Mouse (Mus musculus): ENCODE data around the gene Cd8a. TPM values are rescaled to one million over a fixed set of nuclear protein-coding genes. Genes with fewer than 3 reads are reported as not detected.
"Not testable (repeated sequence)": the region's sequence is repeated elsewhere in the genome, so short reads cannot be mapped to it uniquely, and the experiment has no call there.

Cd8a gene
- not detected in 2 replicates for polyA plus RNA-seq (2014; fragmentation: Nextera tagmentation; extraction: Ambion mirVana)

- Histone ChIP-seq H3K9me3 (ENCODE audit: control insufficient read depth, low read length) (no peaks in the 10 kb centered on the region), H3K4me1 (ENCODE audit: control insufficient read depth in 2 of 2, insufficient read depth in 2 of 2, low read length in 2 of 2) (no peaks in the 10 kb centered on the region), H3K36me3 (ENCODE audit: control insufficient read depth, insufficient read depth, low read length) (no peaks in the 10 kb centered on the region), H3K9ac (ENCODE audit: low read length) (no peak within 1 kb of the TSS), H3K4me3 (ENCODE audit: control insufficient read depth in 1 of 2, insufficient read depth in 1 of 2, low read depth in 1 of 2, low read length in 2 of 2) (no peak within 1 kb of the TSS), H3K27me3 (ENCODE audit: control insufficient read depth, insufficient read depth, low read length) (no peaks in the 10 kb centered on the region), H3K4me2 (ENCODE audit: low read length) (no peak within 1 kb of the TSS), H3K27ac (replicated peaks in 1 of 2; ENCODE audit: control insufficient read depth in 1 of 2, insufficient read depth in 1 of 2, low read depth in 2 of 2, low read length in 2 of 2) (no peak within 1 kb of the TSS)
- WGBS = 69% methylated on average over 14 of the region's 14 CpGs
- ATAC-seq (ENCODE audit: insufficient number of reproducible peaks, insufficient read depth, low FRiP score, low read depth) = no peak
Measured at GRCm38 (mm10) chr6:71373249-71373775, at the start of gene Cd8a. Gene Cd8a, plus strand, starts transcription at chr6:71373427.

GRCm38 (mm10) chr6:71324816-71325215, 48.4 kb upstream of the Cd8a start:
- no peak overlapping the region for H3K4me3 ChIP-seq (ENCODE audit: control insufficient read depth in 1 of 2, insufficient read depth in 1 of 2, low read depth in 1 of 2, low read length in 2 of 2)
- no peaks in the 10 kb centered on the region for H3K9me3 ChIP-seq (ENCODE audit: control insufficient read depth, low read length)
- H3K9ac ChIP-seq (ENCODE audit: low read length) = no peak overlapping the region
- ATAC-seq (ENCODE audit: insufficient number of reproducible peaks, insufficient read depth, low FRiP score, low read depth) = no peak
- 84% methylated on average over 9 of the region's 9 CpGs for WGBS
- no peaks in the 10 kb centered on the region for H3K4me1 ChIP-seq (ENCODE audit: control insufficient read depth in 2 of 2, insufficient read depth in 2 of 2, low read length in 2 of 2)
- no peak overlapping the region for H3K4me2 ChIP-seq (ENCODE audit: low read length)
- H3K27ac ChIP-seq (replicated peaks in 1 of 2; ENCODE audit: control insufficient read depth in 1 of 2, insufficient read depth in 1 of 2, low read depth in 2 of 2, low read length in 2 of 2) = no peak overlapping the region
- no peaks in the 10 kb centered on the region for H3K27me3 ChIP-seq (ENCODE audit: control insufficient read depth, insufficient read depth, low read length)
- no peaks in the 10 kb centered on the region for H3K36me3 ChIP-seq (ENCODE audit: control insufficient read depth, insufficient read depth, low read length)

GRCm38 (mm10) chr6:71329881-71330280, 43.3 kb upstream of the Cd8a start:
- 73% methylated on average over 6 of the region's 6 CpGs for WGBS
- no peaks in the 10 kb centered on the region for H3K4me1 ChIP-seq (ENCODE audit: control insufficient read depth in 2 of 2, insufficient read depth in 2 of 2, low read length in 2 of 2)
- no peaks in the 10 kb centered on the region for H3K9me3 ChIP-seq (ENCODE audit: control insufficient read depth, low read length)
- H3K4me3 ChIP-seq (ENCODE audit: control insufficient read depth in 1 of 2, insufficient read depth in 1 of 2, low read depth in 1 of 2, low read length in 2 of 2) = no peak overlapping the region
- no peak for ATAC-seq (ENCODE audit: insufficient number of reproducible peaks, insufficient read depth, low FRiP score, low read depth)
- H3K27me3 ChIP-seq (ENCODE audit: control insufficient read depth, insufficient read depth, low read length) = no peaks in the 10 kb centered on the region
- no peak overlapping the region for H3K4me2 ChIP-seq (ENCODE audit: low read length)
- no peak overlapping the region for H3K27ac ChIP-seq (replicated peaks in 1 of 2; ENCODE audit: control insufficient read depth in 1 of 2, insufficient read depth in 1 of 2, low read depth in 2 of 2, low read length in 2 of 2)
- no peaks in the 10 kb centered on the region for H3K36me3 ChIP-seq (ENCODE audit: control insufficient read depth, insufficient read depth, low read length)
- H3K9ac ChIP-seq (ENCODE audit: low read length) = no peak overlapping the region

- ATAC-seq (ENCODE audit: insufficient number of reproducible peaks, insufficient read depth, low FRiP score, low read depth) = no peak
- no peak overlapping the region for H3K9ac ChIP-seq (ENCODE audit: low read length)
- H3K4me2 ChIP-seq (ENCODE audit: low read length) = no peak overlapping the region
- WGBS = 68% methylated on average over 7 of the region's 7 CpGs
- no peaks in the 10 kb centered on the region for H3K4me1 ChIP-seq (ENCODE audit: control insufficient read depth in 2 of 2, insufficient read depth in 2 of 2, low read length in 2 of 2)
- no peaks in the 10 kb centered on the region for H3K9me3 ChIP-seq (ENCODE audit: control insufficient read depth, low read length)
- no peaks in the 10 kb centered on the region for H3K36me3 ChIP-seq (ENCODE audit: control insufficient read depth, insufficient read depth, low read length)
- no peaks in the 10 kb centered on the region for H3K27me3 ChIP-seq (ENCODE audit: control insufficient read depth, insufficient read depth, low read length)
- H3K4me3 ChIP-seq (ENCODE audit: control insufficient read depth in 1 of 2, insufficient read depth in 1 of 2, low read depth in 1 of 2, low read length in 2 of 2) = no peak overlapping the region
- no peak overlapping the region for H3K27ac ChIP-seq (replicated peaks in 1 of 2; ENCODE audit: control insufficient read depth in 1 of 2, insufficient read depth in 1 of 2, low read depth in 2 of 2, low read length in 2 of 2)
Measured at GRCm38 (mm10) chr6:71330486-71330885, 42.7 kb upstream of the Cd8a start.

- not testable (repeated sequence) for H3K4me1 ChIP-seq (ENCODE audit: control insufficient read depth in 2 of 2, insufficient read depth in 2 of 2, low read length in 2 of 2); H3K36me3 ChIP-seq (ENCODE audit: control insufficient read depth, insufficient read depth, low read length); H3K9ac ChIP-seq (ENCODE audit: low read length); H3K27ac ChIP-seq (replicated peaks in 1 of 2; ENCODE audit: control insufficient read depth in 1 of 2, insufficient read depth in 1 of 2, low read depth in 2 of 2, low read length in 2 of 2); H3K27me3 ChIP-seq (ENCODE audit: control insufficient read depth, insufficient read depth, low read length); H3K9me3 ChIP-seq (ENCODE audit: control insufficient read depth, low read length); H3K4me2 ChIP-seq (ENCODE audit: low read length); ATAC-seq (ENCODE audit: insufficient number of reproducible peaks, insufficient read depth, low FRiP score, low read depth); H3K4me3 ChIP-seq (ENCODE audit: control insufficient read depth in 1 of 2, insufficient read depth in 1 of 2, low read depth in 1 of 2, low read length in 2 of 2)
- WGBS = 80% methylated on average over 1 of the region's 4 CpGs
Measured at GRCm38 (mm10) chr6:71331491-71331890, 41.7 kb upstream of the Cd8a start.

GRCm38 (mm10) chr6:71332236-71332965, 40.8 kb upstream of the Cd8a start:
- Histone ChIP-seq H3K4me2 (ENCODE audit: low read length) (no peak overlapping the region), H3K4me1 (ENCODE audit: control insufficient read depth in 2 of 2, insufficient read depth in 2 of 2, low read length in 2 of 2) (no peaks in the 10 kb centered on the region), H3K9ac (ENCODE audit: low read length) (no peak overlapping the region), H3K27me3 (ENCODE audit: control insufficient read depth, insufficient read depth, low read length) (no peaks in the 10 kb centered on the region), H3K36me3 (ENCODE audit: control insufficient read depth, insufficient read depth, low read length) (no peaks in the 10 kb centered on the region), H3K27ac (replicated peaks in 1 of 2; ENCODE audit: control insufficient read depth in 1 of 2, insufficient read depth in 1 of 2, low read depth in 2 of 2, low read length in 2 of 2) (no peak overlapping the region), H3K9me3 (ENCODE audit: control insufficient read depth, low read length) (no peaks in the 10 kb centered on the region), H3K4me3 (ENCODE audit: control insufficient read depth in 1 of 2, insufficient read depth in 1 of 2, low read depth in 1 of 2, low read length in 2 of 2) (no peak overlapping the region)
- ATAC-seq (ENCODE audit: insufficient number of reproducible peaks, insufficient read depth, low FRiP score, low read depth) = no peak
- WGBS = 80% methylated on average over 11 of the region's 11 CpGs

GRCm38 (mm10) chr6:71333031-71333430, 40.2 kb upstream of the Cd8a start:
- Histone ChIP-seq H3K4me3 (ENCODE audit: control insufficient read depth in 1 of 2, insufficient read depth in 1 of 2, low read depth in 1 of 2, low read length in 2 of 2) (no peak overlapping the region), H3K36me3 (ENCODE audit: control insufficient read depth, insufficient read depth, low read length) (no peaks in the 10 kb centered on the region), H3K4me2 (ENCODE audit: low read length) (no peak overlapping the region), H3K4me1 (ENCODE audit: control insufficient read depth in 2 of 2, insufficient read depth in 2 of 2, low read length in 2 of 2) (no peaks in the 10 kb centered on the region), H3K9me3 (ENCODE audit: control insufficient read depth, low read length) (no peaks in the 10 kb centered on the region), H3K27ac (replicated peaks in 1 of 2; ENCODE audit: control insufficient read depth in 1 of 2, insufficient read depth in 1 of 2, low read depth in 2 of 2, low read length in 2 of 2) (no peak overlapping the region), H3K9ac (ENCODE audit: low read length) (no peak overlapping the region), H3K27me3 (ENCODE audit: control insufficient read depth, insufficient read depth, low read length) (no peaks in the 10 kb centered on the region)
- WGBS = 70% methylated on average over 3 of the region's 3 CpGs
- no peak for ATAC-seq (ENCODE audit: insufficient number of reproducible peaks, insufficient read depth, low FRiP score, low read depth)

Data from heart, embryonic 14.5 days (tissue).